Mouse (Mus musculus): ENCODE data around the gene Tiparp. TPM values are rescaled to one million over a fixed set of nuclear protein-coding genes. Genes with fewer than 3 reads are reported as not detected.
A peak's percentile ranks its signal among the peaks of the same experiment; 100 is the strongest.

The Tiparp gene
- total RNA-seq, 2 experiments from 2014 or later: 19.3 to 19.6 TPM

GRCm38 (mm10) chr3:65579260-65579921 lies 51.2 kb downstream of the Tiparp start:
- DNase-seq (ENCODE audit: low spot score in 2 of 2): no peak

- DNase-seq (ENCODE audit: low spot score in 2 of 2): no peak
Observed at GRCm38 (mm10) chr3:65581596-65581995, 53.4 kb downstream of the Tiparp start.

- DNase-seq (ENCODE audit: low spot score in 2 of 2): no peak
Observed at GRCm38 (mm10) chr3:65584329-65584728, 56.1 kb downstream of the Tiparp start.

- DNase-seq (ENCODE audit: low spot score in 2 of 2): no peak
Observed at GRCm38 (mm10) chr3:65585291-65585690, 57.1 kb downstream of the Tiparp start.

GRCm38 (mm10) chr3:65585823-65586482 lies 57.7 kb downstream of the Tiparp start:
- DNase-seq (ENCODE audit: low spot score in 2 of 2): no peak

GRCm38 (mm10) chr3:65586483-65586905 lies 58.3 kb downstream of the Tiparp start:
- peak; percentile 25 to 31 for DNase-seq (ENCODE audit: low spot score in 2 of 2)

GRCm38 (mm10) chr3:65586966-65587365 lies 58.8 kb downstream of the Tiparp start:
- no peak for DNase-seq (ENCODE audit: low spot score in 2 of 2)

GRCm38 (mm10) chr3:65588424-65588823 lies 60.2 kb downstream of the Tiparp start:
- DNase-seq (ENCODE audit: low spot score in 2 of 2): no peak

GRCm38 (mm10) chr3:65592850-65593249 lies 64.6 kb downstream of the Tiparp start:
- no peak for DNase-seq (ENCODE audit: low spot score in 2 of 2)

- no peak for DNase-seq (ENCODE audit: low spot score in 2 of 2)
Observed at GRCm38 (mm10) chr3:65594493-65594892, 66.3 kb downstream of the Tiparp start.

- DNase-seq (ENCODE audit: low spot score in 2 of 2): no peak
Observed at GRCm38 (mm10) chr3:65595196-65595595, 67.0 kb downstream of the Tiparp start.

GRCm38 (mm10) chr3:65598071-65598830 lies 70.0 kb downstream of the Tiparp start:
- no peak for DNase-seq (ENCODE audit: low spot score in 2 of 2)

GRCm38 (mm10) chr3:65599151-65599550 lies 70.9 kb downstream of the Tiparp start:
- DNase-seq (ENCODE audit: low spot score in 2 of 2): no peak

- no peak for DNase-seq (ENCODE audit: low spot score in 2 of 2)
Observed at GRCm38 (mm10) chr3:65601291-65602050, 73.3 kb downstream of the Tiparp start.

GRCm38 (mm10) chr3:65603392-65604055 lies 75.3 kb downstream of the Tiparp start:
- no peak for DNase-seq (ENCODE audit: low spot score in 2 of 2)

Other genes starting within 250 kb of the Tiparp start
- gene Ssr3, start 135.8 kb upstream of the Tiparp start, total RNA-seq (2021): 100 to 1,000 TPM; 112 to 115 TPM
- gene Lekr1, start 137.8 kb downstream of the Tiparp start, total RNA-seq (2021): 1 to 10 TPM; 6.7 to 8.1 TPM

All from layer of hippocampus, postnatal 14 days (tissue).